Mouse (Mus musculus): ENCODE data around the gene Tcp11l2. TPM values are rescaled to one million over a fixed set of nuclear protein-coding genes. Genes with fewer than 3 reads are reported as not detected.

Tcp11l2 gene
- polyA plus RNA-seq, 1 experiment: 97.0 TPM

DNA sequence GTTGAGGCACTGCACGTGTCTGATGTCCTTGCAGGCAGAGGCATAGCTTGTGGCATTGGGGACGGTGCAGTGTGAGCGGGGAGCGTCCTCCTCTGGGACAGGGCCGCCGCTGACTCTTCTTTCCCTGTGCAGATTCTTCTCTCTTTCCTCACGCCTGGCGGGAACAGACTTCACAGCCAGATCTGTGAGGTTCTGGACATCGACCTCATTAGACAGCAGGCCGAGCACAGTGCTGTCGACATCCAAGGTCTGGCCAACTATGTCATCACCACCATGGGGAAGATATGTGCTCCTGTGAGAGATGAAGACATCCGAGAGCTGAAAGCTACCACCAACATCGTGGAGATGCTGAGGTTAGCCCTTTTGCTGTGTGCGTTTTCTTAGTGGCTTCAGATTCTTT lies 14.5 kb downstream of the Tcp11l2 start:
- WGBS: 72% methylated on average over 14 of the region's 14 CpGs

DNA sequence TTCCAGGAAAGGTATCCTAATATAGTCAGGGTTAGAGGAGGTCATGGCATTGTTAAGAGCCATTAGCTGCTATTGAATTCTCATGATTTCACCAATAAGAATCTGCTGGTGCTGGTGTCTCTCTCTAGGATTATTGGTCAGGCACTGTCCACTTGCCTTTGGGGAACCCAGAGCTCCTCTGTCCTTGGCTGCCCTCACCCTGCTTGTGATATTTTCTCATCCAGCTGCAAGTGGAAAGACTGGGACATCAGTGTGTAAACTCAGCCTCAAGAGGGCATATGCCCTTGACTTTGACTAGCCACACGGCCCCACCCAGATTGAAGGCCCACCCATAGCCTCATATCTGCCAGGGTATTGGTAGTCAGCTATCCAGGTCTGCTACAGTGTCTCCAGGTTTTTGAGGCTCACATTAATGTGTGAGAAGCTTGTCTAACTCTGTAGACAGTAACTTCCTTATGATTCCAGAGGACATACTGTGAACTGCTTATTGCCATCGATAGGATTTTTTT lies 15.3 kb downstream of the Tcp11l2 start:
- H3K4me3 ChIP-seq (replicated peaks; ENCODE audit: extremely low read depth, low read depth, low read length): no peak overlapping the region
- WGBS: 73% methylated on average over 2 of the region's 2 CpGs
- H3K4me1 ChIP-seq (ENCODE audit: control insufficient read depth, insufficient read depth, low read length): no peaks in the 10 kb centered on the region
- TF ChIP-seq POLR2A (IDR thresholded peaks at IDR 0.05; ENCODE audit: borderline replicate concordance, extremely low read depth, low read depth, low read length) (no peak), CTCF (IDR thresholded peaks at IDR 0.05; ENCODE audit: insufficient read depth, low read length) (no peak)
- no peak for DNase-seq

More for the DNA sequence above, 14.5 kb downstream of the Tcp11l2 start:
- no peak for DNase-seq
- Histone ChIP-seq H3K4me3 (replicated peaks; ENCODE audit: extremely low read depth, low read depth, low read length) (no peak overlapping the region), H3K4me1 (ENCODE audit: control insufficient read depth, insufficient read depth, low read length) (peaks cover 1% of the 10 kb centered on the region; the same call in 1 of the 2 replicates)
- TF ChIP-seq CTCF (IDR thresholded peaks at IDR 0.05; ENCODE audit: insufficient read depth, low read length) (no peak), POLR2A (IDR thresholded peaks at IDR 0.05; ENCODE audit: borderline replicate concordance, extremely low read depth, low read depth, low read length) (no peak)

DNA sequence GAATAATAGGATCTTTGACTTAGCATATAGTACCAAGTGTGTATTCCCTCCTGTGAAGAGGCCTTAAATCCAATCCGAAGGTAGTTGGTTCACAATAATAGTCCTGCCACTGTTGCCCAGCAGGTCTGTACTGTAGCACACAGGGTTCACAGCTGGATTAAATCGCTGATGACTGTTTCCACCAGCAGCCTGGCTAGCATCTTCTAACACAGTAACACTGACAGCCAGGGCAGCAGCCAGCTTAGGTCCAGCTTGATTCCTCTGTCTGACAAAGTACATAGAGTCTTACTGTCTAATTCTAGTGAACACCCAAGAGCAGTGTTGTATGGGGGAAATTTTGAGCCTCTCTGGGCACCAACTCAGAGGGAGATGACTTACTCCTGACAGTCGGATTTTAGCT lies 16.3 kb downstream of the Tcp11l2 start:
- DNase-seq: no peak
- 56% methylated on average over 3 of the region's 3 CpGs for WGBS
- Histone ChIP-seq H3K4me3 (replicated peaks; ENCODE audit: extremely low read depth, low read depth, low read length) (no peak overlapping the region), H3K4me1 (ENCODE audit: control insufficient read depth, insufficient read depth, low read length) (peaks cover 4% of the 10 kb centered on the region; the same call in 1 of the 2 replicates)
- TF ChIP-seq POLR2A (IDR thresholded peaks at IDR 0.05; ENCODE audit: borderline replicate concordance, extremely low read depth, low read depth, low read length) (no peak), CTCF (IDR thresholded peaks at IDR 0.05; ENCODE audit: insufficient read depth, low read length) (no peak)

DNA sequence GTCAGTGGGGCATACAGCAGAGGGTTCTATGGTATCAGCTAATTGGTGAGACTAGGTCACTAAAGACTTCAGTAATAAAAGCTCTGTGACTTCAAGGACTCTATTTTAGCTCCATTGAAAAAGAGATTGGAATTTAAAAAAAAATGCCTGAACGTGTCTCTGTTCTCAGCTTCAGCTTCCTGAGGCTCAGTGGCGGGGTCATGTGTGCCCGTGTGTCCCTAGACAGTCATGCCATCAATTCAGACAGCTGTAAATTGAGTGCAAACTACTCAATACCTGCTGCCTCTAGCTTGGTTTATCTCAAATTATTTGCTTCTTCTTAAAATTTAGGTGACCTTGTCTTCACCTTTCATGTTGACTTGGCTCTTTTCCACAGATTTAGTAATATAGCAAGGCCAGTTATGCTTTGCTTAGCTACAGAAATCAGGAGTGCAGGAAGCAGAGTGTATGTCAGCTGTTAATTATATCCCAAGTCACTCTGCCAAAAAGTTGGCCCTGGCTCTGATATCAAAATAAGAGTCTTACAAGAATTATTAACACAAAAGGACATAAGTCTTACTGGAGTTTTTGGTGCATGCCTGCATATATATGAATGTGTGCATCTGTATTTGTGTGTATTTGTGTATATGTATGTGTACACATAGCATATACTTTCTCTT lies 20.8 kb downstream of the Tcp11l2 start:
- TF ChIP-seq POLR2A (IDR thresholded peaks at IDR 0.05; ENCODE audit: borderline replicate concordance, extremely low read depth, low read depth, low read length) (no peak), CTCF (IDR thresholded peaks at IDR 0.05; ENCODE audit: insufficient read depth, low read length) (no peak)
- H3K4me3 ChIP-seq (replicated peaks; ENCODE audit: extremely low read depth, low read depth, low read length): no peak overlapping the region
- 14% methylated on average over 3 of the region's 3 CpGs for WGBS
- DNase-seq: no peak
- peaks cover 9% of the 10 kb centered on the region for H3K4me1 ChIP-seq (ENCODE audit: control insufficient read depth, insufficient read depth, low read length)

DNA sequence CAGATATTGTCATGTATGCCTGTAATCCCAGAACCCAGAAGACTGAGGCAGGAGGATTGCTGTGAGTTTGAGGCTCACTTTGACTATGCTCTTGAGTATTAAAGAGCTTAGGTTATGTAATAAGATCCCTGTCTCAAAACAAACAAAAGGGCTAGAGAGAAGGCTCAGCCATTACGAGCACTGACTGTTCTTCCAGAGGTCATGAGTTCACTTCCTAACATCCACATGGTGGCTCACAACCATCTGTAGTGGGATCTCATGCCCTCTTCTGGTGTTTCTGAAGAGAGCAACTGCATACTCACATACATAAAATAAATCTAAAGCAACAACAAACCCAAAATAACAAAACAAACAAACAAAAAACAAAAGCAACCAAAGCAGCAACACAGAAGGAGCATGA lies 21.7 kb downstream of the Tcp11l2 start:
- Histone ChIP-seq H3K4me3 (replicated peaks; ENCODE audit: extremely low read depth, low read depth, low read length) (no peak overlapping the region), H3K4me1 (ENCODE audit: control insufficient read depth, insufficient read depth, low read length) (peaks cover 9% of the 10 kb centered on the region)
- WGBS: 23% methylated on average over 1 of the region's 1 CpGs
- no peak for DNase-seq
- TF ChIP-seq POLR2A (IDR thresholded peaks at IDR 0.05; ENCODE audit: borderline replicate concordance, extremely low read depth, low read depth, low read length) (no peak), CTCF (IDR thresholded peaks at IDR 0.05; ENCODE audit: insufficient read depth, low read length) (no peak)

DNA sequence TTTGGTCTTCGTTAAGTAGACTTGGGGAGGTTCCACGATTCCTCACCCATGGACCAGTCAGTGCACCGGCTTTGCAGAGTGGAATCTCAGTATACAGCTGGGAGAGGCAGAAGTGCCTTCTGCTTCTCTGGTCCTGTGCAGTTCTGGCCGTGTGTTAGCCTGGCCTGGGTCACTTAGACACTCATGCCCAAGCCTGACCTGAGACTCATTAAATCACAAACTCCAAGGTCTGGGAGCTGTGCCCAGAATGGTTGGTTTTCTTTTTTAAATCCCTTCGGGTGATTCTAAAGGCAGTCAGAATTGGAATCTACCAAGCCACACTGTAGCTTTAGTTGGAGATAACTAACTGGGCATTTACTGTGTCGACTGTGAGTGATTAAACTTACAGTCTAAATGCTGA lies 23.7 kb downstream of the Tcp11l2 start:
- no peak for DNase-seq
- TF ChIP-seq POLR2A (IDR thresholded peaks at IDR 0.05; ENCODE audit: borderline replicate concordance, extremely low read depth, low read depth, low read length) (no peak), CTCF (IDR thresholded peaks at IDR 0.05; ENCODE audit: insufficient read depth, low read length) (no peak)
- WGBS: 72% methylated on average over 6 of the region's 6 CpGs
- no peak overlapping the region for H3K4me3 ChIP-seq (replicated peaks; ENCODE audit: extremely low read depth, low read depth, low read length)
- peaks cover 9% of the 10 kb centered on the region for H3K4me1 ChIP-seq (ENCODE audit: control insufficient read depth, insufficient read depth, low read length)

DNA sequence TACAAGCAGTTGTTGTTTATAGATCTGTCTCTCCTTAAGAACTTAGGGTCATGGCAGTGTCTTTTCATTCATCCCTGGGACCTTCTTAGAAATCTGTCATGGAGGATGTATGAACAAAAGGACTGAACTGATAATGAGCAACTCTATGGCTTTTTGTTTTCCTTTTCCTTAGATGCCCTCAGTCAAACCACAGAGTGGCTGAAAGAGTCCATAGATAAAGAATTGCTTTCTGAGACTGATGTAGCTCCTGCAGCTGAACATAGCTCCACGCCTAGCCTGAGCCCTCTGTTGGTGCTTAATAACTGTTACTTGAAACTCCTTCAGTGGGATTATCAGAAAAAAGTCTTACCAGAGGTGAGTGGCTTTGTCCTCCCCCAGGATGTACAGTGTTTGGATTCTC lies 27.9 kb downstream of the Tcp11l2 start:
- no peak for TF ChIP-seq CTCF (IDR thresholded peaks at IDR 0.05; ENCODE audit: insufficient read depth, low read length)
- TF ChIP-seq POLR2A (IDR thresholded peaks at IDR 0.05; ENCODE audit: borderline replicate concordance, extremely low read depth, low read depth, low read length): no peak
- H3K4me1 ChIP-seq (ENCODE audit: control insufficient read depth, insufficient read depth, low read length): no peaks in the 10 kb centered on the region
- WGBS: 75% methylated on average over 1 of the region's 1 CpGs
- H3K4me3 ChIP-seq (replicated peaks; ENCODE audit: extremely low read depth, low read depth, low read length): no peak overlapping the region
- no peak for DNase-seq

DNA sequence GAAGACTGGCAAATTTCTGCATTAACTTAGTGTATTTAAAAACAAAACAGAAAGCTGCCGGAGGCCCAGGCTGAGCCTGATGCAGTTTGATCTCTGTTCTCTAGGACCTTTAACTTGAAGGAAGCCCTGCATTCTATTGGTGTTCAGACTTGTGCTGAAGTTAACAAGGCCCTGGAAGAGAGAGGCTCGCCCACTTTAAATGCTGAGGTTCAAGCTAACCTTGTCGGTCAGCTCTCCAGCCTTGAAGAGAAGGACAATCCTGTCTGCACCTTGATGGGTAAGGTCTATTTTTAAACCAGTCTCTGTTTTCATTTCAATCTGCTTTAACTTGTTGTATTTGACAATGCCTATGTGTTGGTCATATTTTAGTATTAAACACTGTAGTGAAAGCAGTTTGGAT lies 31.9 kb downstream of the Tcp11l2 start:
- WGBS: 65% methylated on average over 3 of the region's 3 CpGs
- no peak overlapping the region for H3K4me3 ChIP-seq (replicated peaks; ENCODE audit: extremely low read depth, low read depth, low read length)
- H3K4me1 ChIP-seq (ENCODE audit: control insufficient read depth, insufficient read depth, low read length): peaks cover 15% of the 10 kb centered on the region
- TF ChIP-seq CTCF (IDR thresholded peaks at IDR 0.05; ENCODE audit: insufficient read depth, low read length): no peak
- TF ChIP-seq POLR2A (IDR thresholded peaks at IDR 0.05; ENCODE audit: borderline replicate concordance, extremely low read depth, low read depth, low read length): no peak
- no peak for DNase-seq

DNA sequence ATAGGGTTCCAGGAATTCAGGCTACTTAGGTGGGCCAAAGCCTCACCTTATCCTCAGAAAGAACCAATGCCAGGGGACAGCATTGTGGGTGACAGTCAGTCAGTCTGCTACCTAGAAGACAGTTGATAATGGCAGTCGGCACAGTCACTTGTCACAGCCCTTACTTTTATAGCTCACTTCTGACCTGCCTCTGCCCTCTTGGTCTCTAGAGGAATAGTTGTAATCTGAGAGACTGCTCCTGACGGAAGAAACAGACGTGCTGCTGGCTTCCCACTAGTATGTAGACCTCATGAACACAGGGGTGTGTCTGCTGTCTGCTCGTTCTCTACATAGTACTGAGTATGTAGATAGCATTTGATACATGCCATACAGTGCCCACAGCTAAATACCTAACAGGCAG lies 33.9 kb downstream of the Tcp11l2 start:
- 44% methylated on average over 4 of the region's 4 CpGs for WGBS
- H3K4me3 ChIP-seq (replicated peaks; ENCODE audit: extremely low read depth, low read depth, low read length): no peak overlapping the region
- TF ChIP-seq POLR2A (IDR thresholded peaks at IDR 0.05; ENCODE audit: borderline replicate concordance, extremely low read depth, low read depth, low read length): no peak
- no peak for TF ChIP-seq CTCF (IDR thresholded peaks at IDR 0.05; ENCODE audit: insufficient read depth, low read length)
- DNase-seq: no peak
- H3K4me1 ChIP-seq (ENCODE audit: control insufficient read depth, insufficient read depth, low read length): peaks cover 15% of the 10 kb centered on the region

DNA sequence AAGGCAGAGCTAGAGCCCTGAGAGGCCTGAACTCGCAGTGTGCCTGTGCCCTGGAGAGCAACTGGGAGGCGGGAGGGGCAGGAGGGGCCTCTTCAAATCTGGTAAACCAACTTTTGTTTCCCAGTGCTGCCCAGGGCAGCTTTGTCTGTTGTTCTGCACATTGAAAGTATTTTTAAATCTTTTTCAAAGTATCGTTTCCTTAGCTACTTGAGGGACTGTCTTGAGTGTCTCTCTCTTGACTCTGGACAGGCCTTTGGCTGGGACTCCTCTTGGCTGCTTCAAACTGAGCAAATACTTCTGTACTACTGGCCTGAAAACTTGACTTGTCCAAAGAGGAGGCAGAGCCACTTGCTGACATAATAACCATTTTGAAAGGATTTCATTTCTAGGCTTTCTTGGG lies 34.4 kb downstream of the Tcp11l2 start:
- peak; percentile 18 for DNase-seq
- 45% methylated on average over 3 of the region's 3 CpGs for WGBS
- H3K4me3 ChIP-seq (replicated peaks; ENCODE audit: extremely low read depth, low read depth, low read length): no peak overlapping the region
- H3K4me1 ChIP-seq (ENCODE audit: control insufficient read depth, insufficient read depth, low read length): peaks cover 15% of the 10 kb centered on the region
- no peak for TF ChIP-seq CTCF (IDR thresholded peaks at IDR 0.05; ENCODE audit: insufficient read depth, low read length)

Measured in lung, adult 2 months (tissue).